Mouse (Mus musculus): ENCODE measurements around the gene Lamp1. TPM values are rescaled to one million over a fixed set of nuclear protein-coding genes. Genes with fewer than 3 reads are reported as not detected.

The Lamp1 gene
- total and polyA plus RNA-seq, 2 experiments from 2014 or later = 322 to 358 TPM

DNA sequence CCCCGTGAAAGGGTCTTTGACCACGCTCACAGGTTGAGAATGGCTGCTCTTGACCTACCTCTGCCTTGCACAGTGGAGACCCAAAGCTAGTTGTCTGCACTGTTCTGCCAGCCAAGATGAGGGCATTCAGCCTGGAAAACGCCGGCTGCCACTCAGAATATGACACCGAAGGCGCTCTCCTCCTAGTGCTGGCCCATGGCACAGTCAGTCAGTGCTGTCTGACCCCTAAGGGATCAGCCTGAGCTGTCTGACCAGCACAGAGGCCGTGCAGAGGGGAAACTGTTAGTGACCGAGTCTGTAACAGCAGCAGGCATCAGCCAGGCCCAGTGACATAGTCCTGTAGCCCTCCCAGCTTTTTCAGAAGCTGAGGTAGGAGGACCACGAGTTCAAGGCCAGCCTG is 28.3 kb downstream of the Lamp1 start:
- H3K36me3 ChIP-seq (ENCODE audit: insufficient read depth, low read length) = no peaks in the 10 kb centered on the region
- H3K9ac ChIP-seq (replicated peaks; ENCODE audit: low read length, poor library complexity, severe bottlenecking) = 0 out of 2 replicates have a peak overlapping the region, but pooled peaks have one; percentile 19
- DNase-seq (ENCODE audit: low spot score) (no peak), ATAC-seq (ENCODE audit: low FRiP score) (no peak)
- no peak overlapping the region for H3K4me2 ChIP-seq (ENCODE audit: low read depth, low read length, poor library complexity, severe bottlenecking)
- 80% methylated on average over 9 of the region's 9 CpGs for WGBS
- no peak overlapping the region for H3K27ac ChIP-seq (ENCODE audit: low read depth, low read length)
- no peaks in the 10 kb centered on the region for H3K4me1 ChIP-seq (ENCODE audit: insufficient read depth, low read length)
- H3K9me3 ChIP-seq (ENCODE audit: low read length) = no peaks in the 10 kb centered on the region
- no peak overlapping the region for H3K4me3 ChIP-seq (ENCODE audit: low read depth, low read length)
- no peak for TF ChIP-seq CTCF (IDR thresholded peaks at IDR 0.05)
- H3K27me3 ChIP-seq (ENCODE audit: insufficient read depth, low read length) = no peaks in the 10 kb centered on the region

DNA sequence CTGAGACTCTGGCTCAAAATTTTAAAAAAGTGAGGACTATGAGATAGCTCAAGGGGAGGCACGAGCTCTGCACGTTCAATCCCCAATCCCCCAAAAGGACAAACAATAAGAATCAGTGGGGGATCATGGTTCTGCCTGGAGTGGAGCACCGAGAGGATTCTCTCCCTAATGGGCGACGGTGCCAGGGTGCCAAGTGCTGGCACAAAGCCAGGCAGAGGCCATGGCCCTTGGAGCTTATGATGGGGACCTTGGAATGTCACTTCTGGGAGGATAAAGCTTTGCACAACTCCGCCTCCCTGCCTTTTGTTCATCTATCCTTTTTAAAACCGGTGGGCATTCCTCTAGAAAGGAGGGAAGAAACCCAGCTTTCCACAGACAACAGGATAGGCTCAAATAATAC is 28.7 kb downstream of the Lamp1 start:
- Histone ChIP-seq H3K4me1 (ENCODE audit: insufficient read depth, low read length) (no peaks in the 10 kb centered on the region), H3K4me3 (ENCODE audit: low read depth, low read length) (no peak overlapping the region), H3K9me3 (ENCODE audit: low read length) (no peaks in the 10 kb centered on the region), H3K27ac (ENCODE audit: low read depth, low read length) (no peak overlapping the region), H3K27me3 (ENCODE audit: insufficient read depth, low read length) (no peaks in the 10 kb centered on the region), H3K4me2 (ENCODE audit: low read depth, low read length, poor library complexity, severe bottlenecking) (no peak overlapping the region), H3K36me3 (ENCODE audit: insufficient read depth, low read length) (no peaks in the 10 kb centered on the region), H3K9ac (replicated peaks; ENCODE audit: low read length, poor library complexity, severe bottlenecking) (0 out of 2 replicates have a peak overlapping the region, but pooled peaks have one; percentile 19)
- no peak for TF ChIP-seq CTCF (IDR thresholded peaks at IDR 0.05)
- DNase-seq (ENCODE audit: low spot score) (no peak), ATAC-seq (ENCODE audit: low FRiP score) (no peak)
- WGBS = 43% methylated on average over 7 of the region's 7 CpGs

DNA sequence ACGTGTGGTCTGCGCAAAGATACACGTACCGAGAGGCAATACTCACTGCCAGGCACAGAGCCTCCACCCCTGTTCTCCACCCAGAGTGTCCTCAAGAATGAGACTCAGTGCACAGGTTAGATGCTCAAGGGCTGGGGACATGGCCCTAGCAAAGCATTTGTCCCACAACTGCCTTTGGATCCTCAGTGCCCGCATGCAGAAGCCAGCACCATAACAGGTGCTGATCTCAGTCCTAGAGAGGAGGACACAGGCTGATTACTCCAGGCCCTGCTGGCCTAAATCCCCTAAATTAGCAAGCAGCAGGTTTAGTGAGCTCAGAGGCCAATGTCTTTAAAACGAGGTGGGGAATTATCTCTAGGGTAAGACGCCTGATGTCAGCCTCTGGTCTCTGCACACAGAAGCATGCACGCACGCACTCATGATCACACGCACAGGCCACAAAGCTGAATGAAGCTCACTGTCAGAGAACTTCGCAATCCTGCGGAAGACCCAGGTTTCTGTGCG is 29.1 kb downstream of the Lamp1 start:
- no peak for TF ChIP-seq CTCF (IDR thresholded peaks at IDR 0.05)

GRCm38 (mm10) chr8:13188857-13189256 is 29.9 kb downstream of the Lamp1 start:
- Histone ChIP-seq H3K9ac (replicated peaks; ENCODE audit: low read length, poor library complexity, severe bottlenecking) (no peak overlapping the region), H3K27ac (ENCODE audit: low read depth, low read length) (no peak overlapping the region), H3K4me3 (ENCODE audit: low read depth, low read length) (no peak overlapping the region), H3K27me3 (ENCODE audit: insufficient read depth, low read length) (no peaks in the 10 kb centered on the region), H3K36me3 (ENCODE audit: insufficient read depth, low read length) (no peaks in the 10 kb centered on the region), H3K9me3 (ENCODE audit: low read length) (no peaks in the 10 kb centered on the region), H3K4me1 (ENCODE audit: insufficient read depth, low read length) (no peaks in the 10 kb centered on the region), H3K4me2 (ENCODE audit: low read depth, low read length, poor library complexity, severe bottlenecking) (no peak overlapping the region)
- no peak for DNase-seq (ENCODE audit: low spot score)
- ATAC-seq (ENCODE audit: low FRiP score) = no peak
- 91% methylated on average over 1 of the region's 1 CpGs for WGBS
- TF ChIP-seq CTCF (IDR thresholded peaks at IDR 0.05) = no peak

More for the DNA sequence above, 29.1 kb downstream of the Lamp1 start:
- Histone ChIP-seq H3K27me3 (ENCODE audit: insufficient read depth, low read length) (no peaks in the 10 kb centered on the region), H3K4me2 (ENCODE audit: low read depth, low read length, poor library complexity, severe bottlenecking) (no peak overlapping the region), H3K36me3 (ENCODE audit: insufficient read depth, low read length) (no peaks in the 10 kb centered on the region), H3K4me3 (ENCODE audit: low read depth, low read length) (no peak overlapping the region), H3K9me3 (ENCODE audit: low read length) (no peaks in the 10 kb centered on the region), H3K4me1 (ENCODE audit: insufficient read depth, low read length) (no peaks in the 10 kb centered on the region), H3K27ac (ENCODE audit: low read depth, low read length) (no peak overlapping the region), H3K9ac (replicated peaks; ENCODE audit: low read length, poor library complexity, severe bottlenecking) (no peak overlapping the region)
- ATAC-seq (ENCODE audit: low FRiP score) (no peak), DNase-seq (ENCODE audit: low spot score) (no peak)
- 85% methylated on average over 13 of the region's 13 CpGs for WGBS

DNA sequence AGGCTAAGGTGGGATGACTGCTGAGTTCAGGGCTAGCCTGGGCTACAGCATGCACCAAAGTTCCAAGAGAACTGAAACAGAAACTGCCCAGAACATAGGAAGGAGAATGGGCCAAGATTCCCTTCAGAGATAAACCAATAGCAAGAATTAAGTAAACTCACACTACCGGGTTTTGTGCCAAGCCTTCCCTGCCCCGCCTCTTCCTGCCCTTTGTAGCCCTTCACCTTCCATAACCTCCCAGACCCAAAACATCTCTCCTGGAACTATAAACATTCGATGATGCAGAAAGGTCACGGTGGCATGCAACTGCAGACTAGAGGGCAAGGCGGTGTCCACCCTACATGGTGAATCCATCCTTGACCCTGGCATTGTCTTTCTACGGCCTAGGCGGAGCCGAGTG is 31.3 kb downstream of the Lamp1 start:
- Histone ChIP-seq H3K4me3 (ENCODE audit: low read depth, low read length) (no peak overlapping the region), H3K4me1 (ENCODE audit: insufficient read depth, low read length) (no peaks in the 10 kb centered on the region), H3K4me2 (ENCODE audit: low read depth, low read length, poor library complexity, severe bottlenecking) (no peak overlapping the region), H3K27ac (ENCODE audit: low read depth, low read length) (no peak overlapping the region), H3K9me3 (ENCODE audit: low read length) (no peaks in the 10 kb centered on the region), H3K27me3 (ENCODE audit: insufficient read depth, low read length) (no peaks in the 10 kb centered on the region), H3K36me3 (ENCODE audit: insufficient read depth, low read length) (no peaks in the 10 kb centered on the region), H3K9ac (replicated peaks; ENCODE audit: low read length, poor library complexity, severe bottlenecking) (no peak overlapping the region)
- no peak for DNase-seq (ENCODE audit: low spot score)
- 88% methylated on average over 8 of the region's 8 CpGs for WGBS
- ATAC-seq (ENCODE audit: low FRiP score) = no peak
- no peak for TF ChIP-seq CTCF (IDR thresholded peaks at IDR 0.05)

- Histone ChIP-seq H3K9me3 (ENCODE audit: low read length) (no peaks in the 10 kb centered on the region), H3K36me3 (ENCODE audit: insufficient read depth, low read length) (no peaks in the 10 kb centered on the region), H3K27me3 (ENCODE audit: insufficient read depth, low read length) (no peaks in the 10 kb centered on the region), H3K4me3 (ENCODE audit: low read depth, low read length) (no peak overlapping the region), H3K4me1 (ENCODE audit: insufficient read depth, low read length) (no peaks in the 10 kb centered on the region; the same call in 1 of the 2 replicates), H3K9ac (replicated peaks; ENCODE audit: low read length, poor library complexity, severe bottlenecking) (no peak overlapping the region), H3K4me2 (ENCODE audit: low read depth, low read length, poor library complexity, severe bottlenecking) (no peak overlapping the region), H3K27ac (ENCODE audit: low read depth, low read length) (0 out of 2 replicates have a peak overlapping the region, but pooled peaks have one; percentile 4)
- WGBS = 13% methylated on average over 10 of the region's 10 CpGs
- DNase-seq (ENCODE audit: low spot score) = peak; percentile 30
- TF ChIP-seq CTCF (IDR thresholded peaks at IDR 0.05) = no peak
- ATAC-seq (ENCODE audit: low FRiP score) = 0 out of 2 replicates have a peak, but pooled peaks have one; percentile 10
Measured at GRCm38 (mm10) chr8:13194818-13195217, 35.9 kb downstream of the Lamp1 start.

All from midbrain, postnatal 0 days (tissue).